Mouse (Mus musculus) neural tube, embryonic 11.5 days (tissue): Measurements from ENCODE around the gene Lrrc46. TPM values are rescaled to one million over a fixed set of nuclear protein-coding genes. Genes with fewer than 3 reads are reported as not detected.

Source experiments
- ATAC-seq: fragments of 200-750 bp; cut with Nextera tagmentation; 2 replicates; pipeline ENCODE4 v1.8.0; 2017; ENCODE audit warnings: moderate number of reproducible peaks, mild to moderate bottlenecking, moderate TSS enrichment, moderate library complexity; ENCODE audit not compliant: insufficient read depth, low FRiP score, low TSS enrichment
- DNase-seq: peaks from one replicate; pipeline ENCODE4 v3.0.0-alpha.2; 2015; ENCODE audit warnings: low spot score
- H3K27ac ChIP-seq: fragments of 300-500 bp; sonication (generic); 2 replicates; pipeline ENCODE4 v1.5.1; 2014; ENCODE audit warnings: low read depth, mild to moderate bottlenecking, low read length
- H3K27me3 ChIP-seq: fragments of 300-500 bp; sonication (generic); 2 replicates; pipeline ENCODE4 v1.6.1; 2014; ENCODE audit warnings: mild to moderate bottlenecking, low read length, mixed read lengths; ENCODE audit not compliant: control insufficient read depth, insufficient read depth
- H3K36me3 ChIP-seq: fragments of 300-500 bp; sonication (generic); 2 replicates; pipeline ENCODE4 v1.6.1; 2014; ENCODE audit warnings: mild to moderate bottlenecking, low read length, moderate library complexity, mixed read lengths; ENCODE audit not compliant: control insufficient read depth, insufficient read depth
- H3K4me1 ChIP-seq: fragments of 300-500 bp; sonication (generic); 2 replicates; pipeline ENCODE4 v1.6.1; 2014; ENCODE audit warnings: low read length, mixed read lengths; ENCODE audit not compliant: control insufficient read depth, insufficient read depth
- H3K4me2 ChIP-seq: fragments of 300-500 bp; sonication (generic); 2 replicates; pipeline ENCODE4 v1.6.1; 2014; ENCODE audit warnings: low read depth, mild to moderate bottlenecking, moderate library complexity
- H3K4me3 ChIP-seq: fragments of 300-500 bp; sonication (generic); 2 replicates; pipeline ENCODE4 v1.5.1; 2014; ENCODE audit warnings: low read depth, low read length
- H3K9ac ChIP-seq: fragments of 300-500 bp; sonication (generic); 2 replicates; pipeline ENCODE4 v1.6.1; 2014; ENCODE audit warnings: mild to moderate bottlenecking, low read length
- H3K9me3 ChIP-seq: fragments of 300-500 bp; sonication (generic); 2 replicates; pipeline ENCODE4 v1.6.1; 2016; ENCODE audit warnings: low read length; ENCODE audit not compliant: control insufficient read depth
- WGBS: fragments of 180-500 bp; shearing (Covaris S2); extraction: QIAGEN DNeasy Blood & Tissue Kit; methylation state at CpG from one replicate; pipeline ENCODE4 v1.1.7; 2014; 5-methylcytosine and 5-hydroxymethylcytosine counted together
- polyA plus RNA-seq: library from polyadenylated mRNA; unstranded; fragments of >200 nt; fragmentation: Nextera tagmentation; extraction: Ambion mirVana; gene quantifications from 2 replicates; pipeline ENCODE4 v1.2.1, GENCODE M21; 2014

Gene Lrrc46
- polyA plus RNA-seq, 1 experiment from 2014 or later, result 3.1 TPM

DNA sequence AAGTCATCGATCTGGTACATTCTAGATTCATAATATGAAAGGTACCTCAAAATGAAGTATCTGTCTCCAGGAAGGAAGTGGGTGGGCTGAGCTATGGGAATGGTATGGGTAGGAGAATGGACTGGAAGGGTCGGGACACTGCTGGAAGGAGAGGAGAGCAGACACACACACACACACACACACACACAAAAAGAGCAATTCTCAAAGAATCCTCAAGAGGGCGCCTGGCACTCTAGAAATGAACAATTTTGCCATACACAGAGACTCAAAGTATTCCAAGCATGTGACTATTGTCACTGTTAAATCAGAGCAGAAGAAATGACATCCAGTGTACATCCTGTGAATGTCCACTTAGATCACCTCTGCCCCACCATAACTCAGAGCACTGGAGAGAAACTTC lies 31.3 kb upstream of the Lrrc46 start:
- ATAC-seq (no peak), DNase-seq (peak; percentile 49)
- no peaks in the 10 kb centered on the region for H3K27me3 ChIP-seq
- H3K4me3 ChIP-seq, result no peak overlapping the region
- no peak overlapping the region for H3K9ac ChIP-seq
- H3K4me2 ChIP-seq, result no peak overlapping the region
- no peaks in the 10 kb centered on the region for H3K9me3 ChIP-seq
- H3K27ac ChIP-seq, result no peak overlapping the region
- no peaks in the 10 kb centered on the region for H3K4me1 ChIP-seq
- 33% methylated on average over 3 of the region's 3 CpGs for WGBS
- no peaks in the 10 kb centered on the region; the same call in 1 of the 2 replicates for H3K36me3 ChIP-seq

DNA sequence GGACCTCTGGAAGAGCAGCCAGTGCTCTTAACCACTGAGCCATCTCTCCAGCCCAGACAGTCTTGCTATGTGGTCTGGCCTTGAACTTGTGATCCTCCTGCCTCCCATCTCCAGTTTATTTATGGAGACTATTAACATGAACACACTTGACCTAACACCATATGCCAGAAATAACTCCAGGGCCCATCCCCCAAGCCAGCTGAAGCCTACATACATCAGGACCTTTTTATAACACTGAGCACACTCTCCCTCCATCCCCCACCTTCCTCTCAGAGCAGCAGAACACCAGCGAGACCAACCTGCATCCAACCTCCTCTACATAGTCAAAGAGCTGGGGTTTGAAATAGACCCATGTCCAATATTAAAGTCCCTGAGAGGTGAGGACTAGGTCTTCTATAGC lies 29.9 kb upstream of the Lrrc46 start:
- no peaks in the 10 kb centered on the region for H3K9me3 ChIP-seq
- H3K4me3 ChIP-seq, result no peak overlapping the region
- H3K4me2 ChIP-seq, result no peak overlapping the region
- WGBS, result 75% methylated on average over 1 of the region's 1 CpGs
- H3K9ac ChIP-seq, result no peak overlapping the region
- no peak for DNase-seq
- no peaks in the 10 kb centered on the region for H3K27me3 ChIP-seq
- no peaks in the 10 kb centered on the region for H3K4me1 ChIP-seq
- H3K27ac ChIP-seq, result no peak overlapping the region
- H3K36me3 ChIP-seq, result no peaks in the 10 kb centered on the region; the same call in 1 of the 2 replicates
- no peak for ATAC-seq

DNA sequence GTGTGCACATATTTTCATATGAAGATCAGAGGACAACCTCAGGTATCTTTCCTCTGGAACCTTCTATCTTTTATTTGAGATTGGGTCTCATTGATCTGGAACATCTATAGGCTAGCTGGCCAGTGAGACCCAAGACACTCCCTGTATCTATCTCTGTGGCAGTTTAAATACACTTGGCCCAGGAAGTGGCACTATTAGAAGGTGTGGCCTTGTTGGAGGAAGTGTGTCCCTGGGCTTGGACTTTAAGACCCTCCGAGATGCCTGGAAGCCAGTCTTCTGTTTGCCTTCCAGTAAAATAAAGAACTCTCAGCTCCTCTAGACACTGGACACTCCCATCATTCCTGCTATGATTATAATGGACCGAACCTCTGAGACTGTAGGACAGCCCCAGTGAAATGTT lies 28.6 kb upstream of the Lrrc46 start:
- no peak overlapping the region for H3K4me3 ChIP-seq
- H3K4me1 ChIP-seq, result no peaks in the 10 kb centered on the region
- WGBS, result 81% methylated on average over 2 of the region's 2 CpGs
- no peaks in the 10 kb centered on the region for H3K9me3 ChIP-seq
- H3K36me3 ChIP-seq, result no peaks in the 10 kb centered on the region; the same call in 1 of the 2 replicates
- H3K9ac ChIP-seq, result no peak overlapping the region
- H3K4me2 ChIP-seq, result no peak overlapping the region
- no peak for DNase-seq
- ATAC-seq, result no peak
- no peaks in the 10 kb centered on the region for H3K27me3 ChIP-seq
- no peak overlapping the region for H3K27ac ChIP-seq

DNA sequence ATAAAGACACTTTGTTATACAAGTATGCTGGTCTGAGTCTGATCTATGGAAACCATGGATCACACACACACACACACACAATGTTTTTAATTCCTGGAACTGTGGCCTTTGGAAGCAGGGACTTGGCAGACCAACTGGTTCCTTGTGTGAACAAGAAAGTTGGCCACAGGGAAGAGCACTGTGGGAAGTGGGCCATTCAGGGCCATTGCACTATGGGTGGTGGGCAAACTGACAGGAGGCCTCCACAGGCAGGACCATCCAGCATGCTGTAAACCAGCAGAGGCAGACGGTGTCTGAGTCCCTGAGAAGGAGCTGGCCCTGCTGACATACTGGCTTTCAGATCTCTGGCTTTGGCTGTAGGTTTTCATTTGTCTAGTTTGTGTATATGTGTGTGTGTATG lies 28.1 kb upstream of the Lrrc46 start:
- ATAC-seq (no peak), DNase-seq (no peak)
- Histone ChIP-seq H3K4me1 (no peaks in the 10 kb centered on the region), H3K9me3 (no peaks in the 10 kb centered on the region), H3K27ac (no peak overlapping the region), H3K27me3 (no peaks in the 10 kb centered on the region), H3K36me3 (no peaks in the 10 kb centered on the region; the same call in 1 of the 2 replicates), H3K9ac (no peak overlapping the region), H3K4me2 (no peak overlapping the region), H3K4me3 (no peak overlapping the region)
- whole genome bisulfite sequencing, result 70% methylated on average over 1 of the region's 1 CpGs

DNA sequence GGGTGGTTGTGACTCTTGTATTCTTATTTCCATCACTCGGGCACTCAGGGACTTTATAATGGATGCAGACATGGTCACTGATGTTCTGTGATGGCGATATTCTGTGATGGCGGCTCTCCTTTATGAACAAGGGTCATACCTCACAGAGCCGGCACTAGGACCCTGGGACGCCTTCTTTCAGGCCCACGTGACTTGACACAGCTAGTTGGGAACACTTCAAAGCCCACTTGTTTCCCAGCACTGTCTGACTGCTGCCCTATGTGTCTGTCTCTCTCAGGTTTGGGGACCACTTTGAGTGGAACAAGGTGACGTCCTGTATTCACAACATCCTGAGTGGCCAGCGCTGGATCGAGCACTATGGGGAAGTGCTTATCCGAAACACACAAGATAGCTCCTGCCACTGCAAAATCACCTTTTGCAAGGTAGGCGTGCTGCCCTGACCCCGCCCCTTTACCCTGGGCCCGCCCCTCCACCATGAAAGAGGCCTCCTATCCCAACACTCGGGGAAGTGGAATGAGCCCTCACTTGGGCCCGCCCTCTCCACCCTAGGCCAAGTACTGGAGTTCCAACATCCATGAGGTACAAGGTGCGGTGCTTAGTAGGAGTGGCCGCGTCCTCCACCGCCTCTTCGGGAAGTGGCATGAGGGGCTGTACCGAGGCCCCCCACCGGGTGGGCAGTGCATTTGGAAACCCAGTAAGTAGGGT lies 25.6 kb upstream of the Lrrc46 start:
- H3K9ac ChIP-seq, result no peak overlapping the region
- WGBS, result 43% methylated on average over 22 of the region's 22 CpGs
- no peaks in the 10 kb centered on the region for H3K9me3 ChIP-seq
- H3K4me3 ChIP-seq, result no peak overlapping the region
- no peaks in the 10 kb centered on the region for H3K4me1 ChIP-seq
- H3K4me2 ChIP-seq, result no peak overlapping the region
- H3K27me3 ChIP-seq, result no peaks in the 10 kb centered on the region
- no peaks in the 10 kb centered on the region; the same call in 1 of the 2 replicates for H3K36me3 ChIP-seq
- DNase-seq (no peak), ATAC-seq (no peak)
- H3K27ac ChIP-seq, result no peak overlapping the region

DNA sequence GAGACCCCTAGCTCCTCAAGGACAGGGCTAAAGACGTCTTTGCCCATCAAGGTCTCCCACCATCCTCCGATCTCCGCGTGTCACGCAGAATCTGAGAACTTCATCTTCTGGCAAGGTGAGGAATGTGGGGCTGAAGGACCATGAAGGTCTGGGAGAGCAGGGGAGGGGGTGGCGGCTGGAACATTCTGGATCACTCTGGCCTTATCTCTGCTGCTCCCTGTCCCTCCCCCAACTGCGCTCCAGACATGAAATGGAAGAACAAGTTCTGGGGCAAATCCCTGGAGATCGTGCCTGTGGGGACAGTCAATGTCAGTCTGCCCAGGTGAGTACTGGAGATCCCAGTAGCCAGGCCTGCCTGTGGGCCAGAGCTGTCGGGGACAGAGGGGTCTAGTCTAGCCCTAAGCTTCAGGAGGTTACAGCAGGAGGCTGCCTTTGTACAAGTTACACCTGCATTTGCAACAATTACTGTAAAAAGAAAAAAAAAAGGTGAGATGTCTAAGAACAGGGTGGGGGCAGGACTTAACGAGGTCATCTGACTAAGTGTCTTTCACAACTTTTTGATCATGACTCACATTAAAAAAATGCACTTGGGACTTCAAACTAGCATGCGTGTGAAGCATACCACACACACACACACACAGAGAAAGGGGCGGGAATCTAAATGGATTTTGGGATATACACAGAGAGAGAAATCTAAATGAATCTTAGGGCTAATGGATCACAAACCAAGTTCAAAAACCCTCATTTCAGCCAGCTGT lies 24.5 kb upstream of the Lrrc46 start:
- Histone ChIP-seq H3K36me3 (no peaks in the 10 kb centered on the region; the same call in 1 of the 2 replicates), H3K27me3 (no peaks in the 10 kb centered on the region), H3K4me1 (no peaks in the 10 kb centered on the region), H3K9ac (no peak overlapping the region), H3K4me2 (no peak overlapping the region), H3K4me3 (no peak overlapping the region), H3K27ac (no peak overlapping the region), H3K9me3 (no peaks in the 10 kb centered on the region)
- no peak for DNase-seq
- no peak for ATAC-seq
- WGBS, result 92% methylated on average over 12 of the region's 12 CpGs

DNA sequence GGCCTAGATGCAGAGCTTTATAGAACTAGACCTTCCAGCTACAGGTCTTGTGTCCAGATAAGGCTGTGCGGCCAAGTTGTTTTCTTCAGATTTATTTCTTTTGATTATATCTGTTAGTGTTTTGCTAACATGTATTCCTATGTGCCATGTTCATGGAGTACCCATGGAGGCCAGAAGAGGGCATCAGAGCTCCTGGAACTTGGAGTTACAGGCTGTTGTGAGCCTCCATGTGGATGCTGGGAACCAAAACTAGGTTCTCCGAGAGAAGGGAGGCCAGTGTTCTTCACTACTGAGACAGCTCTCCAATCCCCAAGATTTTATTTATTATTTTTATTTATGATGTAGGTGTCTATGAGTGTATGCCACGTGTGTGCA lies 22.7 kb upstream of the Lrrc46 start:
- Histone ChIP-seq H3K9me3 (no peaks in the 10 kb centered on the region), H3K27ac (no peak overlapping the region), H3K4me1 (no peaks in the 10 kb centered on the region), H3K4me2 (no peak overlapping the region), H3K9ac (no peak overlapping the region), H3K36me3 (no peaks in the 10 kb centered on the region; the same call in 1 of the 2 replicates), H3K27me3 (no peaks in the 10 kb centered on the region), H3K4me3 (no peak overlapping the region)
- ATAC-seq (no peak), DNase-seq (no peak)
- WGBS, result 91% methylated on average over 3 of the region's 3 CpGs

DNA sequence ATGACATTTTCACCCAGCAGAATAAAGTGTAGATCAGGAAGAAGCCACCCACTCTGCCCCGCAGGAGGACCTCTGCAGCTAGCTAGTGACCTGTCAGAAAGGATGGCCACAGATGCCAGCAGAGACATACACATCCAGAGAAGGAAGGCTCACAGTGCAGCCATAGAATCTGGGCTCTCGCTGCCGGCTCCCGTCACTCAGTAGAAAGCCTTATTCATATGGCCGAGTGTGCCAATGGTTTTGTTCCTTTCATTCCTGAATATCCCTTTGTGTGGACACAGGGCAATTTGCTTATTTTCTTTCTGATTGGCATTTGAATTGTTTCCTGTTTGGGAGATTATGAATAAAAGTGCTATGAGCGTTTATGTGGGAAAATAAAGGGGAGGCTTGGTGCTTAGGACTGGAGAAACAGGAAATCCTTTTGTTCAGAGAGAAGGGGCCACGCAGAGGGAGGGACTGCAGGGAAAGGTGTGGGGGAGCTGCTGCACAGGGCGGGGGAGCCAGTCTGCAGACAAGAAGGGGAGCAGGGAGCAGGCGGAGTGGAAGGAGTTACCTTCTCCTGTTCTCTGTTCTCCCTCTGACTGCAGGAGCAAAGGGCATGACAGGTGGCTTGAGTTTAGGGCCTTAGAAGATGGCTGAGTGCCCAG lies 22.2 kb upstream of the Lrrc46 start:
- no peaks in the 10 kb centered on the region for H3K9me3 ChIP-seq
- no peaks in the 10 kb centered on the region; the same call in 1 of the 2 replicates for H3K36me3 ChIP-seq
- no peak for DNase-seq
- no peak for ATAC-seq
- H3K4me2 ChIP-seq, result no peak overlapping the region
- no peaks in the 10 kb centered on the region for H3K4me1 ChIP-seq
- H3K9ac ChIP-seq, result no peak overlapping the region
- 64% methylated on average over 9 of the region's 9 CpGs for WGBS
- H3K27ac ChIP-seq, result no peak overlapping the region
- H3K27me3 ChIP-seq, result no peaks in the 10 kb centered on the region
- no peak overlapping the region for H3K4me3 ChIP-seq
